Mouse (Mus musculus) splenic B cell, adult 2 months (primary cell): ENCODE results near the gene Slc9a3r1.
A peak's percentile ranks its signal among the peaks of the same experiment; 100 is the strongest.

Source experiments
- DNase-seq: peaks from one replicate; pipeline ENCODE4 v3.0.0-alpha.2; 2011; ENCODE audit warnings: low read depth, low spot score
- H3K27me3 ChIP-seq: 2 replicates; pipeline ENCODE4 v1.6.1; 2012; ENCODE audit warnings: mild to moderate bottlenecking, low read length, moderate library complexity, mixed read lengths; ENCODE audit not compliant: control insufficient read depth, poor library complexity, insufficient read depth, severe bottlenecking
- H3K36me3 ChIP-seq: 2 replicates; pipeline ENCODE4 v1.6.1; 2012; ENCODE audit warnings: mild to moderate bottlenecking, low read length, moderate library complexity, mixed read lengths; ENCODE audit not compliant: control insufficient read depth, poor library complexity, insufficient read depth, severe bottlenecking

Slc9a3r1 gene

DNA sequence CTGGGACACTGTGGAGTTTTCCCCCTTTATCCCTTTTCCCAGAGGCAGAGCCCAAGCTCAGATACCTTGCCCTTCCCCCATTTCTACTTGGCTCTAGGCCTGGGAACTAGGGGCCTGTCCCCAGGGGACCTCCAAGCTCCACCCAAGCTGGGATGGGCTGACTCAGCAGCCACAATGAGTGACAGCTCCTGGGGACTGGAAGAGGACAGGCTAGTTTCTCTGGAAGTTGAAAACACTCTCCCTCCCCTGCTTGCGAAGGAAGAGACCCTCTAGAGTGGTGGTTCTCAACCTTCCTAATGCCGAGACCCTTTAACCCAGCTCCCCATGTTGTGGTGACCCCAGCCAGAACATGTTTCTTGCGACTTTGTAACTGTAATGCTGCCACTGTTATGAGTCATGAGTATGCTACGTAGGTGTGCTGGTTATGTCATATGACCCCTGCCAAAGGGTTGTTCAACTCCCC is 9.7 kb downstream of the Slc9a3r1 start:
- H3K27me3 ChIP-seq: no peaks in the 10 kb centered on the region
- no peak for DNase-seq

DNA sequence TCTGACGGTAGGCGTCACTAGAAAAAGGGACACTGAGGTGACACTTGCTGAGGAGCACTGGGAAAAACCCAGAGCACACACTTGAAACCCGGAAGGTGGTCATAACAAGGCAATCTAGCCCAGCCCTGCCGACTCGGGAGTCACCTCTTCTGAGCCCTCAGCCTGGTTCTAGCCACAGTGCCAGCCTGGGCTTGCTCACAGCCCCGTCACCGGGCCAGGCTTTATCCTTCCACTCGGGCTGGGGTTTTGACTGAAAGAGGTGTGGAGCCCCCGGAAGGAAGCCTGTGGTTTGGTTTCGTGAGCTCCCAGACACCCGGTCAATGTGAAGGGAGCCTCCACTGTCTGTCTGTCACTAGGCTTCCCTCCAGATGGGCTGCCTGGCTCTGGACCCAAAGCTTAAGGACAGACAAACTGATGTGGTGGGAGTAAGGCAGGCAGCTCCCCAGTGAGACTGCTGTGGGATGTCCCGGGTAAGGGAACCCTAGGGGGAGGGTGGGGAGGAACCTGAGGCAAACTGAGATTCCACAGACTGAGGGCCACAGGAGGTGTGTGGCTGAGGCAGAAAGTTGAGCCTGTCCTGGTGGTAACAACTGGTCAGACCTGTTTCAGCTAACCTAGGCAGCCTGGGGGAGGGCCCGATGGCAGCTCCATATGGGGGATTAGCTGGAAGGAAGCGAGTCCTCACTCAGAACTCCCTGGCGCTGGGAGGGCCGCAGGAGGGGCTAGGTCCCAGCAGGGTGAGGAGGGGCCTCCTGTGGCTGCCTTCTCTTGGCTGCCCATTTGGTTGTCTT is 10.6 kb downstream of the Slc9a3r1 start:
- peak; percentile 44 for DNase-seq
- peaks cover 11% of the 10 kb centered on the region for H3K36me3 ChIP-seq
- no peaks in the 10 kb centered on the region for H3K27me3 ChIP-seq

More for the DNA sequence above, 9.7 kb downstream of the Slc9a3r1 start:
- peaks cover 11% of the 10 kb centered on the region for H3K36me3 ChIP-seq

DNA sequence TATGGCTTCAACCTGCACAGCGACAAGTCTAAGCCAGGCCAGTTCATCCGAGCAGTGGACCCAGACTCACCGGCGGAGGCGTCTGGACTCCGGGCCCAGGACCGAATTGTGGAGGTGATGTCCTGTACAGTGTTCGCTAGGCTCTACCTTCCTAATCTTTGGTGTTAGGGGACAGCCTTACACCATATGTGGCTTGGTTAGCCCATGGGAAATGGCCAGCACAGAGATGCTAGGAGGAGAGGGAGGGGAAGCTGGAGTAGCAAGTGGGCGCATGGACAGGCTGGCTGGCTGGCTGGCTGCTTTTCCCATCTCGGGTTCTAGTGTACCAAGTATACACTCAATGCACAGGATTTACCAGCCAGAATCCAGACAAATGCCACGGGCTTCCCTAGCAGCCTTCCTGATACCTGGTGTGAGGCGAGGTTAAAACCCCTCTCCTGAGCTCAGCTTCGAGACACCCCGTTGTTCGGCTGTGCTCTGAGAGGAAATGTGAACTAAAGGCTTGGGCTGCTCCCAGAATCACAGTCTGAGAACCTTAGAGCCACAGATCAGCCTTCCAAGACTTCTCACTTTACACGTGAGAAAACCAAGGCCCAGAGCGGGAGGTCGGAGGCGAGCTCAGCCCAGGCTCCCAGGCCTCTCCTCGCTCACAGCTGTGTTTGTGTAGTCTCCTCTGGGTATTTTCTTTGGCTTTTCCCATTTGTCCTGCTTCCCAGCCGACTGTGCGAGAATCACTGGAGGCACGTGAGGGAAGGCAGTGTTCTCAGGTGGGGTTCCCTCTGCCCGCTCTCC is 13.5 kb downstream of the Slc9a3r1 start:
- H3K36me3 ChIP-seq: peaks cover 14% of the 10 kb centered on the region
- DNase-seq: no peak

DNA sequence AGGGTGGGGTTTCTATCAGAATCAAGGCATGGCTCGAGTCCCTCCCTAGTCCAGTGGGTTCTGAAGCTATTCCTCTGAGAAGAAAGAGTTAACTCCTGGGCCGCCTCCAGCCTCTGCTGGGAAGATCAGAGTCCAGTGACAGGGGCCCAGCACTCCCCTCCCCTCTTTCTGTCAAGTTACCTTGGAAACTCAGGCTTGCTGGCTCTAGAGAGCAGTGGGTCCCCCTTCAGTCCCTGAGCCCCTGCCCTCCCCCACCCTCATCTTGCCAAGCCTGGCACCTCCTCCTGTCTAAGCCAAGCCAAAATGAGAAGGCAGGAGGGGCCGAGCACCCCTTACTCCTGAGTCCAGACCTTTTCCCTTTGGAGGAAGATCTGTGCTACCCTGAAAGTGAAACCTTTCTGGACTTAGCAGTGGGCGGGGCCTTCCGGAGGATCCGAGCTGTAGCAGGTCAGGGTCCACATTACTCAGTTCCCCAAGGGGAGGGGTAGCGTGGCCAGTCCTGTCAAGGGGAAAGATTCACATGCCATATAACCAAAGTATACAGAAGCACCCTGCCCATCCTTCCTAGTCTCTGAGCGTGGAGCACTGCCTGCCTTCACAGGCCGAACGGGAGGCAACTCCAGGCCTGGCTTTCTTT is 14.5 kb downstream of the Slc9a3r1 start:
- Histone ChIP-seq H3K27me3 (no peaks in the 10 kb centered on the region), H3K36me3 (peaks cover 14% of the 10 kb centered on the region)
- DNase-seq: no peak

More for the DNA sequence above, 13.5 kb downstream of the Slc9a3r1 start:
- H3K27me3 ChIP-seq: no peaks in the 10 kb centered on the region

DNA sequence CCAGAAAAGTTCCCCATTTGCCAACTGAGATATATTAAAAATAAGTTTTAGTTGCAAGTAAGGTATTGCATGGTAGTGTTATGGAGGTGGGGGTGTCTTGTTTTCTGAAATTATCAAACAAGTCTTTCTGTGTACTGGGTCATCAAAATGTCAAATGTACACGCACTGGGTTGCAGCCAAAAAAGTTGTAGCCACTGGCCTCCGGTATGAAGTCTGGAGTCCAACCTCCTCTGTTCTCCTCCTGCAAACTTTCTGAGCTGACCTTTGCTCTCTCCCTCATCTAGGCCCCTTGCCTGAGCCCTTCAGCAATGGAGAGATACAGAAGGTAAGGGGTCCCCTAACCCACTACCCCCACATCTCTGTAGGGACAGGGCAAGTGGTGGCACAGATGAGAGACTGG is 15.6 kb downstream of the Slc9a3r1 start:
- no peak for DNase-seq
- Histone ChIP-seq H3K27me3 (no peaks in the 10 kb centered on the region), H3K36me3 (peaks cover 14% of the 10 kb centered on the region)

DNA sequence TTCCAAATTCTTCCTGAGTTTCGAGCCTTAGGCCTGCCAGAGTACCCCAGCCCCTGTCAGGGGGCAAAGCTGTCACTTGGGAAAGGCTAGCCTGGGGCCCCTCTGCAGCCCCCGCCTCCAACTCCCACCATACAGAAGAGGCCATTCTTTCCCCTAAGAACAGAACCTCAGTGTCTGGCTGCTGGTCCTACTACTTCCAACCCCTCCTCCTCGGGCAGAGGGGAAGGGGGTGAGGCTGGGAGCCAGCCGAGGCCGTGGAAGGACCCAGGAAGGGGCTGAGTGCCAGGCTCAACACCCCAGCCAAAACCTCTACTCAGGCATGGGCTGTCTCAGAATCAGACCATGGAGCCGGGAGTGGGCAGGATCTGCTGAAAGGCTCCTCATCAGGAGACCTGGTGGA is 16.1 kb downstream of the Slc9a3r1 start:
- no peaks in the 10 kb centered on the region for H3K27me3 ChIP-seq
- peaks cover 14% of the 10 kb centered on the region for H3K36me3 ChIP-seq
- DNase-seq: no peak

DNA sequence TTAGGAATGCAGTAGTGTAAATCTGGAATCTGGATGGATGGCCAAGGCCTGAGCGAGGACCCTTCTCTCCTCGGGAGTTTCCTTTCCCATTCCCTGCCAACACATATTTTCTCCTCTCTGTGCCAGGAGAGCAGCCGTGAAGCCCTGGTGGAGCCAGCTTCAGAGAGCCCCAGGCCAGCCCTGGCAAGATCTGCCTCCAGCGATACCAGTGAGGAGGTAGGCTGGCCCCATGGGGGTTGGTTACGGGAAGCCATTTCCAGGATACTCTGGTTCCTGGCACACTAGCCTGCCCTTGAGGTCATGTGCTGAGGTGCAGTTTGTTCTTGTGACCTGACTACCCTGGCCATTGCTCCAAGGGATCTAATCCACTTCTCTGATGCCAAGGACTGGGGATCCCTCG is 16.7 kb downstream of the Slc9a3r1 start:
- no peaks in the 10 kb centered on the region for H3K27me3 ChIP-seq
- DNase-seq: no peak
- H3K36me3 ChIP-seq: peaks cover 14% of the 10 kb centered on the region

DNA sequence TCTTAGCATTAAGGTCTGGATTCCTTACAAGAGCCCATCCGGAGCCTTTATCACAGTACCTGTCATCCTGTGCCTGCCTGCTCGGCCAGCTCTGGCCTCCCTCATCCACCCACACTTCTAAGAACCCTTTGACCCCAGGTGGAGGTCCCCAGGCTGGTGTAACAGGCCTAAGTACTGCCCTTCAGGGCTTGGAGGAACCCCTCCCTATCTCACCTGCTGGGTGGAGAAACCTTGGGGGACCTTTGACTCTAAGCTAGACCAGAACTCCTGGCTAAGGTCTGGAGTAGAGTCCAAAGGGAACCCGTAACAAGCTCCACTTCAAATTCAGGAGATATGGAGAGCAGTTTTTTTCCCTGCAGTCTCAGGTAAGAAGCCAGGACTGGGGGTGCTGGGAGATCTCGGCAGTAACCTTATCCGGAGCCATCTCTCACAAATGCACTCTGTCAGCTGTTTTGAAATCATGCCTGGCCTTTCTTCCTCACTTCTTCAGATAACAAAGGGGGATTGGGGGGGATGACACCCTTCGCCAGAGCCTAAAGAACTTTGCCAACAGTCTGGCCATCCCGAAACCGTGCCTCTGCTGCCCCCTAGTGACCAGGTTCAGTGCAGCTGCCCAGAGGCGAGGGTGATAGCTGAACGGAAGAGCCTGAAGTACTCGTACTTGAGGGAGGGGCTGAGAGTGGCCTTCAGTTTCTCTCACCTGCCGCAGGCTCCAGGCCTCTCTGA is 18.9 kb downstream of the Slc9a3r1 start:
- Histone ChIP-seq H3K36me3 (peaks cover 5% of the 10 kb centered on the region), H3K27me3 (no peaks in the 10 kb centered on the region)
- peak; percentile 88 for DNase-seq

DNA sequence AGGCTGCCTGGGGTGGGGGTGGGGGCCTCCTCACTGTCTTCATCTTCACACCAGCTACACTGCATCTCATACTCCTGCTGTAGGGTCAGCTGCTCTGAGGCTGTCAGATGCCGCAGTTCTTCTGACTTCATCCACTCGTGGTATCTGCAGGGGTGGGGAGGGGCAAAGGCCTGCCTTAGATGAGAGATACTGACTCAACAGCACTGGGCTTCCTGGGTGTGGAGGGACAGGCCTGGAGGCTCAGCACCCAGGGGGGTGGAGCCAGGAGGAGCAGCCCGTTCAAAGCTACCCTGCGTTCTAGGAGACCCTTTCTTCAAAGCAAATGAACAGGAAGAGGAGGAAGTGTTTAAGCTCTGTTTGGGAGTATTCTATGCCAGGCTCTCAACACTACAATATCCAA is 21.8 kb downstream of the Slc9a3r1 start:
- DNase-seq: no peak
- H3K36me3 ChIP-seq: no peaks in the 10 kb centered on the region; the same call in none of the 2 replicates
- no peaks in the 10 kb centered on the region for H3K27me3 ChIP-seq

DNA sequence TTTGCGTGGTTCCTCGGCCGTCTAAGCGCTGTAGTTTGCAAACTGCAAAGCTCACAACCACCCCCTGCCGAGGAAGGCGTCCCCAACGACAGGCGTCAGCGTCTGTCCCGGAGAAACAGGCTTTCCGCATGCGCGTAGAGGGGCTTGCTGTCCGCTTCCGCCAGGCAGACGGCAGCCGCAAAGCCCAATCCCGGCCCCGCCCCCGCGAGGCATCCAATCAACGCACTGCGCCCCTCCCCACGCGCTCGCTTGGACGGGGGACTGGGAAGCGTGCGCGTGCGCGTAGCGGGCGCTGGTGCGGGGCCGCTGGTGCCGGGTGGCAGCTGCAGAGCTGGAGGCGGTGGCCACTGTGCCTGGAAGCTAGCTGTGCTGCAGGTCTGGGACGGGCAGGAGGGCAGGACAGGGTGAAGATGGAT is 24.1 kb downstream of the Slc9a3r1 start, which contains the start of gene Tmem104:
Gene Tmem104, plus strand, starts transcription at position 264 of the 416 bp plus-strand sequence.
- H3K27me3 ChIP-seq: no peaks in the 10 kb centered on the region
- no peaks in the 10 kb centered on the region; the same call in 1 of the 2 replicates for H3K36me3 ChIP-seq
- DNase-seq: peak; percentile 98

DNA sequence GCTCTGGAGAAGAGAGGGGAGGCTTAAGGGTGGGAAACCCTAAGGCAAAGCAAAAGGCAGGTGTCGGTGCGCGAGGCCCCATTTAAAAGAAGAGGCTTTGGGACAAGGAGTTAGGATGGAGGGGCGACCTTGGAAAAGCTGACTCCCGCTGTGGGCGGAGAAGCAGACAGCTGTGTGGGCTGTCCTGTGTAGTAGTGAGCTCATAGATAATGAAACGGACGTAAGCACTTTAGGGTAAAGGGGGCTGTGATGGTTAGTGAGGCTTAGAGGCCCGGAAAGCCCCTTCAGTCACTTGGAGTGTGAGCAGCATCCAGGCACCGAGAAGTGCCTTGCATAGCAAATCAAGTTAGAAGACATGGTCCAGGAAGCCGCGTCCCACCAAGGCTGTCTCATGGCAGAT is 24.6 kb downstream of the Slc9a3r1 start, which contains the start of gene Nat9:
Gene Nat9, minus strand, starts transcription at position 167 of the 400 bp plus-strand sequence.
- DNase-seq: peak; percentile 67
- Histone ChIP-seq H3K36me3 (no peaks in the 10 kb centered on the region; the same call in 1 of the 2 replicates), H3K27me3 (no peaks in the 10 kb centered on the region)

DNA sequence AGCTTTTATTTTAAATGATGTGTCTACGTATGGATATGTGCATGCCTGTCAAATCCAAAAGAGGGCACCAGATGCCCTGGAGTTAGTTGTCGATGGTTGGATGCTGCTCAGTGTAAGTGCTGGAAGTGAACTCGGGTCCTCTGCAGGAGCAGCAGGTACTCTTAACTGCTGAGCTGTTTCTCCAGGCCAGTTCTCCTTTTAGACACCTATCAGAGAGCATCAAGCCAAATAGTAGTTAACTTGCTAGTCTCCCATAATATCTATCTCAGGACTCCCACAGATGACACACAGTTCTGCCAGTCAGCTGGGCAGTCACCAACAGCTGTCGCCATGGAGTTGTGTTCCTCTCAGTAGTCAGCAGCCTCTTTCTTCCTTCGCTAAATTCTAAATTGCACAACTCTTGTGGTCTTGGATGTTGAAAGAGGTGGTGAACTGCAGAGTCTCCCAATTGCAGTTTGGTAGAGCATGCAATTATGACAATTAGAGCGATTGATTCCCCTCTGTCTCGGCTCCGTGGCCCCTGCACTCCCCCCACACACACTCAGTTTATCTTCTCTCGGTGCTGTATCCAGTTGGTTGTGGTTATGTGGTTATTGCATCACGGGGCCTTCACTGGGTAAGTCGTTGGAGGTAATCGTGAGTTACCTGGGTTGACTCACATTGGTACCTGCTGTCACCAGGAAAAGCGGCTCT is 25.5 kb downstream of the Slc9a3r1 start:
- no peak for DNase-seq
- no peaks in the 10 kb centered on the region for H3K27me3 ChIP-seq
- no peaks in the 10 kb centered on the region; the same call in 1 of the 2 replicates for H3K36me3 ChIP-seq

DNA sequence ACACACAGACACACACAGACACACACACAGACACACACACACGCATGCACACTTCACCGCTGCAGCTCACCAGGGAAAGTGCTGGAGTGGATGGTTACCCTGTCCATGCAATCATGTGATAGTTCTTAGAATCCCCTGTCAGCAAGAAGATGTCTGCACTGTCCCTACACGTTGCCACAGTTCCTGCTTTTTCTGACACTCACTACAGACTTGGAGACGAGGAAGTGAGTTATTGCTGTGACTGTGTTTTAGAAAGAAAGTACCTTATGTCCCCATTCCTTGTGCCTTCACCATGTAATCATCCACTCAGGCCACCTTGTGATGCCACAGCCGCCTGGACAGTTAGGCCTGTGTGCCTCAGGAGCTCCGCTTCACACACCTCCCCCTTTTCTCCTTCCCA is 26.2 kb downstream of the Slc9a3r1 start:
- DNase-seq: no peak
- H3K27me3 ChIP-seq: no peaks in the 10 kb centered on the region
- no peaks in the 10 kb centered on the region for H3K36me3 ChIP-seq

DNA sequence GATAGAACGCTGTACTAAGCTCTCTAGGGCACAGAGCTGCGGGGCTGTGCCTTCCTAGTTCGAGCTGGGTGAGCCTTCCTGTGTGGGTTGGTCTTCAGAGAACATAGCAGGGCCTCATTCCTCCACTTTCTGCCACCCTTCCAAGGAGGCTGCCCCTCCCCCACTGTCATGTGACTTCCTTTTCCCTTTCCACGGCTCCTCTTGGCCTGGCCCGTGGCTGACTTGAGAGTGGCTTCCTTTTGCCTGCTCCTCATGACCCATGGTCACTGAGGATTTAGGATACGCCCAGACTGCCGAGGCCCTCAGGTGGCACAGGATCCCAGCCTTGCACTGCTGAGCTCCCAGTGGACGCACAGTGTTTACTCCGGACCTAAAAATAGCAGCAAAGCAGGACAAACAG is 29.0 kb downstream of the Slc9a3r1 start:
- H3K36me3 ChIP-seq: no peaks in the 10 kb centered on the region
- no peaks in the 10 kb centered on the region for H3K27me3 ChIP-seq
- peak; percentile 11 for DNase-seq
